Mouse (Mus musculus) liver, adult (tissue): ENCODE measurements around the gene Rasal2.

Source experiments
- GATA4 ChIP-seq: IDR thresholded peaks from 2 replicates; pipeline ENCODE4 v1.6.1; 2014; ENCODE audit warnings: mild to moderate bottlenecking, low read length; ENCODE audit not compliant: insufficient replicate concordance

The Rasal2 gene

DNA sequence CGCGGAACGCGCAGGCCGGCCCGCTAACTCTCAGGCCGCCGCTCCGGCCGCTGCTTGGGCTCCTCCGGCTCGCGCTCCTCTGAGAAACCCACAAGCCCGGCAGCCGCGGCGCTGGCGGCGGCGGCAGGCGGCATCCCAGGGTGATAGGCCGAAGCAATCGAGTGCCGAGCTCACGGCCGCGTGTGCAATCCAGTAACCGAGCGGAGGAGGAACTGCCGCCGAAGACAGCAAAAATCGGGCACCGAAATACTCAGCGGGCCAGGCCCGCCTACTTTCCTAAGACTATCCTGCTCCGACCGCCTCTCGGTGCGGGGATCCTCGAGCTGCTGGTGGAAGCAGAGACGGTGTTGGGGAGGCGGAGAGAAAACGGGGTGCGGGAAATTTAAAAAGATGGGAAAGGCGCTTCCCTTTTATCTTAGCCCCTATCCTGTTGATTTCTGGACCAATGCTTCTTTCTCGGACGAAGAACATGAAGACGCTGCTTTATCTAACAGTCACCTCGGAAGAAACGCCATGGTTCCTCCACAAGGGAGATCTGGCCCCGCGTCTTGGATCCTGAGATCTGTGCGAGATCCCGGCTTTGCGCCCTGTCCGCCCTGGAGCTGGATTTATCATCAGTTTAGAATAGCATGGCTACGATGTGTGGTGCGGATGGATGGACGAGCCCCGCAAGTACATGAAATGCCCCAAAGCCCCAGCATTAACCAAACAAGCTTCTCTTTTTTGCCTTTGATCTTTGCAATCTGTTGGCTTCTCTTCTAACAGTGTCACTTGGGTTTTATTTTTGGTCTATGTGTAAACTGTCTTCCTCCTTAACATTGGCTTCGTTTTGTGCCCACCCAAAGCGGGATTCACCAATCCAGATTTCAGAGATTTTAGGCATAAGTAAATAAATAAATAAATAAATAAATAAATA is at the start of gene Rasal2:
TSS of gene Rasal2 (minus strand) at position 142 of the 916 bp plus-strand sequence.
- no peak; the same call in 1 of the 2 replicates for TF ChIP-seq GATA4

DNA sequence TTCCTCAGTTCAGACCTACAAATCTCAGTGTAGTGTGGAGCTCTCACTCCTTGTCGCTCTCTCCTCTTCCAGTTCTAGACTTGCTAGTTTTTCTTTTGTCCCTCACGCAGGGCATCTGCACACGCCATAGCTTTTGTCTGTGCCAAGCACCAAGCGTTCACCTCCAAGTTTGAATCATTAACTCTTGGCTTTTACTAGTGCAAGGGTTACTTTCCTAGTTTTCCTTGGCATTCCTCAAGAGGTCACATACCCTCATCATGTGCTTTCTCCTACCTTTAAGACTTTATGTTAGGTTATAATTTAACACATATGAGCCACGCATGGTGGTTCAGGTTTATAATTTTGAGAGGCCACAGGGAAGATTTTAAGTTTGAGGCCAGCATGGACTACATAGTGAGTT is 48.9 kb upstream of the Rasal2 start:
- no peak for TF ChIP-seq GATA4

DNA sequence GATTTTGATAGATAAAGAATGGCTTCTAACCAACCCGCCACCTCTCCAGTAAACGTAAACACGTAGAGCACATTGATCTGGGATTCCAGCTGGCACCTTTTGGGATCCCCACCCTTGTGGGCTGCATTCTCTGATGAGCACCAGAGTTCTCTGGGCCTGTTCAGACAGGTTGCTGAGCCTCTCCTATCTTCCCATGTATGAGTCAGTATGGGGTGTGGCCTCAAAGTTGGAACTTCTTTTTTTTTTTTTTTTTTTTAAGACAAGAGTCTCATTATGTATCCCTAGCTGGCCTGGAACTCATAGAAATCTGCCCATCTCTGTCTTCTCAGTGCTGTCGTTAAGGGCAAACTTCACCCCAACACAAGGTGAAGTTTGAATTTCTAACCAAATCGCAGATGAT is 47.5 kb upstream of the Rasal2 start:
- no peak for TF ChIP-seq GATA4

DNA sequence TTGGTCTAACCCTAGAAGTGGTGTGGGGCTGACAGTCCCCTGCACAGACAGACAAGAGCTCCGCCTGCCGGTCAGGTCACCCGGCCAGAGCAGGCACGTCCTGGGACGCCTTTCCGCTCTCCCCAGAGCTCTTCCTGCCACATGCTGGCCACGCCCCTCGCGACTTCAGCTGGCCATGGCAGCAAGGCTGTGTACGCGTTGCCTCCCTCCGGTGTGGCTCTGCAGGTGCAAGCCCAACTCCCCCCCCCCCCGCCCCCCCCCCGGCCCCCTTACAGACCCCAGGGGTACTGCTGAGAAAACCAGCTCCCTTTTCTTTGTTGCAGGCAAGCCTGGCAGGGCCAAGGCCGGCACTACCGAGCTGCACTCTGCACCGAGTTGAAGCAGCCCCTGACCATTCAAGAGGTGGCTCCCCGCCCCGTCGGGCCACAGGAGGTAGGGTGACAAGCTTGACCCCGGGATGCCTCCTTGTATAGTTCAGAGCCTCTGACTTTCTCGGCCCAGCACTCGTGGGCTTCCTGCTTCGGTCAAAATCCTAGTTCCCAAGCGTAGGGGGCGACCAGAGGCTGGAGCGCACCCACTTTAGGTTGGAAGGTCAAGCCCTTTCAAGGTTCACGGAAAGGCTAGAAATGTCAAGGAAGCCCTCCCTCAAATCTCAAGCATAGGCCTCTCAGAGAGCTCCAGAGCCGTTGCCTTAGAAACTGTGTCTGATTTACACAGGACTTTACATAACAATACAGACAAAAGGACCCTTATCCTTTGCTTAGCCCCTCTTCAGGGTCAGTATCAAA is 46.2 kb upstream of the Rasal2 start, which contains the start of gene Cryzl2:
TSS of gene Cryzl2 (plus strand) at position 157 of the 788 bp plus-strand sequence.
- peak; percentile 8; the same call in 1 of the 2 replicates for TF ChIP-seq GATA4

DNA sequence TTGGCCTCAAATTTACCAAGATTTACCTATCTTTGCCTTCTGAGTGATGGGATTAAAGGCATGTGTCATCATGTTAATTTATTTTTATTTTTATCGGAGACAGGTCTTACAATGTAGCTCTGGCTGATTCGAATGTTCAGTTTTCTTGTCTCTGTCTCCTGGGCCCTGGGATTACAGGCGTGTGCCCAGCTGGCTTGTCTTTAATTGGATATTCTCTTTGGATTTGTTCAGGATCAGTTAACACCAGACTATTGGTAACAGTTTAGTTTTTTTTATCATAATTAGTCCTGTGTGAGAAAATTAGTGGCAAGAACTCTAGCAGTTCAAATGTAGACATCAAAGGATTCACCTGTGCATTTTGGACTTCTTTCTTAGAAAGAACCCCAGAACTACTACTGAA is 45.4 kb upstream of the Rasal2 start:
- no peak for TF ChIP-seq GATA4

DNA sequence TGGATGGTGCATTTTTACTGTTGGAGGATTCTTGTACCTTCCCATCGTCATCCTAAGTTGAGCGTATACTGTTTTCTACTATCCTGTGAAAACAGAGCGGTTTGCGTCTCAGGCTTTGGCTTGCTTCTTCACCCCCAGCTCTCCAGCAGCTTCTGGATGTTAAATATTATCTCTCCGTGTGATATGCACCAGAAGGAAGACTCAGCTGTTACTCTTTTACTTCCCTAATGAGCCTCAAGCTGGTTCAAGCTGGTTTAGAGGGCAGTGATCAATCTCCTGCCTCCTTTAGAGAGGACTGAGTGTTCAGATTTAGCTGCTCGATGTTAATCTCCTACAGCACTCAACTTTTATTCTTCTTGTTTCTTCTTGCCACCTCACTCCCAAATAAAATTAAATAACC is 42.5 kb upstream of the Rasal2 start:
- no peak for TF ChIP-seq GATA4

DNA sequence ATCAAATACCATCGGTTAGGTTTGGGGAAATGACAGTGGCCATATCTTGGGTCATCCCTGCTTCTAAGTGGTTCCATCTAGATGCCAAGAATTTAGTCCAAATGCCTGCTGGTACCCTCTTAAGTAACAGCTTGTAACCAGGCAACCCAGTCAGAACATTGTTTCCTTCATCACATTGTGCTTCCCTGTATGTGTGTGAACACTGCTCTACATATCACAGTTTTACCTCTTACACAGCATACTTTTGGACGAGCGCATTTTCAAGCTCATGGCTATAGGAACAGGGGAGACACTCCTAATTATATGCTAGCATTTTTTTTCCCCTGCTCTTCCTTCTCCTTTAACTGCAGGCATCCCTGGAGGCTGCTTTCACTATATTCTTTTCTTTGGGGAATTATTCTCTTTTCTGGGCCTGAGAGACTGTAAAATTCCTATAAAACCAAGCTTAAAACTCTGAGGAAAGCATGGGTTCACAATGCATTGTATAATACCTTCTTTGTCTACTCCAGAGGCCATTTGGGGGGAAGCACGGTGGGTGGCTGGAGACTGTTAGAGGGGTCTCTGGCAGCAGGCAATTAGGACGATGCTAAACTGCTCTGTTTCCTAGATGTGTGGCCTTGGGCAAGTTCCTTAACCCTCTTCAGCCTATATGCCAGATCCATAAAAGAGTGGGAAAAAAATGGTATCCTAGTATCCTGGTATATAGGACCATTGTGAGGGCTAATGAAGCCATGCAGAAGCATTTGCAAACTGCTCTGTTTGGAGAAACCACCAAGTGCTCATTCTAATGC is 40.6 kb upstream of the Rasal2 start:
- TF ChIP-seq GATA4: no peak

DNA sequence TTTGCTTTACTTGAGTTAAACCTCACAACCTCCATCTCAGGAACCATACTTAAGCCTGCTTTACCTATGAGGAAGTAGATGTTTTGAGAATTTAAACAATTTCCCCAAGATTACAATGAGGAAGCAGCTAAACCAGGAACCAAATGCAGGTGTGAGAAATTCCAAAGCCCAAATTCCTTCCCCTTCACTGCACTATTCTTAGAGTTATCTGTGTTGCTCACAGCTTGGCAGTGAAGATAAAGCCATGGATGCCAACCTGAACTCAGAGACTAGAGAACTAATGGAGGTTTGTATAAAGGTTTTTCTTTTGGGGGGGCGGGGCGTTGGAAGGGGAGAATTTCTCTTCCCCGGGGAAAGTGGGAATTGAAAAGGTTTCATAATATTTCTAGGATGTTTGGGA is 39.9 kb upstream of the Rasal2 start:
- TF ChIP-seq GATA4: no peak

DNA sequence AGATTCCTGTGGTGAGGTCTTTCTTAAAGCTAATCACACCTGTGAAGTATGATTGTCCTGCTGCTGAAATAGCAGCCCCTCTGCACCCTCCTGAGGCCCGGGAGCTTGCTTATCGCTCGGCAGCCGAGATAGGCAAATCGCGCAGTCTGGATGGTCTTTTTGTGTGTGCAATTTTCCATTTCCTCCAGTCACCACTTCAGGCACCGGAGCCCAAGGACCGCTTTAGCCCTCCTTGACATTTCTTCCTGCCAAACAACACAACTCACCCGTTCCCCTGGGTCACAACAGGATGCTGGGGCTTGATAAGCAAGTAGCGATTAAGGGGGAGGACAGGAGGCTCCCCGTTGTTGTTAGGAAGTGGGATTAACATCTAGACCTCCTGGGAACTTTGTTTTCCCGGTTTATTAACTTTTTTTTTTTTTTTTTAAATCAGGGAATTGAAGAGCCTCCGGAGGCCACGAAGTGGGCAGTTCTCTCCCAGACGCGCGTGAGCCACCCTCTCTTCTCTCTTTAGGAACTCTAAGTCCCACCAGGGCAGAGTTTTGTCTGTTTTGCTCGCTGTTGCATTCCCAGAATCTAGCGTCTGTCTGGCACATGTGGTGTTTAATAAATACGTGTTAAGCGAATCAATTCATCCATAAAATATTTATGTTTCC is 37.7 kb upstream of the Rasal2 start:
- TF ChIP-seq GATA4: peak; percentile 98

DNA sequence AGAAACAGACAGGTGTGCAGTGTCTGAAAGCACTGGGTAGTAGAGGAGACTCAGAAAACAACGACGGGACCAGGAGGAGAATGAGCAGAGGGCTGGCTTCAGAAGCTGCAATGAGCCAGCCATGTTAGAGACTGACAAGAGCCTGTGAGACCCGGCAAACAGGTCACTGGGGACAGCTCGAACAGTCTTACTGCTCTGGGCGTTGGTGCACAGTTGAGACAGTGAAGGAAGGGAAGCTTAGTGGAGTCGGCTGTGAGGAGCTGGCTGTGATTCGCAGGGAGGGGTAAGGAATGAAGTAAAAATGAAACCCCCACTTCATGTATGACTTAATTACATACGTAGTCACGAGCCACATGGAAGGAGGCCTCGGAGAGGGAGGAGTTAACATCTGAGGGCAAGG is 37.1 kb upstream of the Rasal2 start:
- TF ChIP-seq GATA4: no peak

DNA sequence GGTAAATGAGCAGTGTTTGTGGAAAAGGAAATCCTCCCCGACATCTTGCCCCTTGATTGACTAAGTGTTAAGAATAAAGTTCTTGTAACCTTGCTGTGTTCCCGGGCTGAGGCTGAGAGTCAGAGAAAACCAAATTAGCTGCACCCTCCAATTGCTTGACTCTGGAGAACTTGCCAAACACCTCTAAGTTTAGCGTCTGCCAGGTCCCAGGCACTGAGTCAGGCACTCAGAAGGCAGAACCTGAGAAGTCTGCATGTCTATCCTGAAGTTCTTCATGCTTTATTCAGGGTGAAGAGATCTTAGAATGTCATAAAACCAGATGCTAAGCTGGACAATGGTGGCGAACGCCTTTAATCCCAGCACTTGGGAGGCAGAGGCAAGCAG is 36.4 kb upstream of the Rasal2 start:
- no peak for TF ChIP-seq GATA4

DNA sequence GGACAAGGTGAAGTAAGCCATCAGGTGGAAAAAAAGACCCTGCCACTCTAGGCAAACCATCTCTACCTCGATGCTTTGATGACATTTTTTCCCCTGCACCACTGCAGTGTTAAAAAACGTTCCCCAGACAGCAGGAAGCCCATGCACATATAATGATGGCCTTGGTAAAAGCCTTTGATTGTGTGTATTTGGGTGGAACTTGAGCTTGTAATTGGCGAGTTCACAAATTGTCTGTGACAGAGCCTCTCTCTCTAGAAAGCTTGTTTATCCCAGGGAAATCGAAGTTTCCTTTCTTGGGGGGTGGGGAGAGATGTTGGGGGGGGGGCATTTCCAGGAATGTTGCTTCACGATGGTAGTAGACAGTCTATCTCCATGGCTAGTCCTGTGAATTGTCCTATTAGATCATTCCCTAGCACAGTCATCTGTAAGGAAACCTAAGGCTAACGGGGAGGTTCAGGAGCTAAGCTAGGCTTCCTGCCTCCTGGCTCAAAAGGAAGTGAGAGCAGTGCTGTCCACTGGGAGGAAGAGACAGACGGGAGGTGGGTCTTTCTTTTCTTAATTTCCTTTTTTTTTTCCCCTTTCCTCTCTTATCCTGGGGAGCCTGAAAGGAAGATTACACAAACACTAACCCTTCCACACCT is 35.9 kb upstream of the Rasal2 start:
- TF ChIP-seq GATA4: peak; percentile 26; the same call in 1 of the 2 replicates

DNA sequence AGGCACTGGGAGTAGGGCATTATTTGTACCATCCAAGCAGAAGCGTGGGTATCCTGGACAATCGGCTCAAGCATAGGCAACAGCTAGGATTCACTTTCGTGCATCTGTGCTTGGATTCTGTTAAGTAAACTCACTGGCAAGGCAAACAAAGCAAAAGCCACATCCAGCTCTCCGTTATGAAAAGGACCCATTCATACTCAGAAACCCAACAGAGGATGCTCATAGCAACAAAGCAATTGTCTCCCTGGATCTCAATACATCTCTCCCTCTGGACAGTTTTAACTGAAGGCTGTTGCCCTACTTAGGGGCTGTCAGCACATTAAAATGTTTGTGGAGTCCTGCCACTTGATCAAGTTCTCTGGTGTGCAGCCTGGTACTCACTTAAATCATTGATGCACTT is 34.7 kb upstream of the Rasal2 start:
- no peak for TF ChIP-seq GATA4

DNA sequence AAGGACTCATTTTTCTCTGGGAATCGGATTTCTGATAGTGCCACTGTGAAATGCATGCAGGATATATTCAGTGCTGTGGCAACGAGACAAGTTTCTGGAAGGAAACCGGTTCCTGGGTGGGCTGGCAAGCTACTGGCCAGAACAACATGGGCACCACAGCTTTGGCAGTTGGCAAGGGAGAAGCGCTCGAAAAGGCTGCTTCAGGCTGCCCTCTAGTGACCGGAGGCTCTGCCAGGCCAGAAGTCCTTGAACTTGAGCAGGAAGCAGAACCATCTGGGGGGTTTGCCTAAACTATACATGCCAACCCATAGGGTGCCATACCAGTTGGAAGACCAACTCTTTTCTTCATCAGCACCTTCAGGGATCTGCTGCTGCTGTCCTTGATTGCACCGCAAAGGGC is 33.9 kb upstream of the Rasal2 start:
- TF ChIP-seq GATA4: no peak
